Mouse (Mus musculus): ENCODE data around the gene Stard10. TPM values are rescaled to one million over a fixed set of nuclear protein-coding genes. Genes with fewer than 3 reads are reported as not detected.

Stard10 gene
- 43.0 and 46.5 TPM in 2 replicates for polyA plus RNA-seq (2015; fragmentation: Nextera tagmentation; extraction: Ambion mirVana)

- 67% methylated on average over 3 of the region's 3 CpGs for WGBS
- H3K36me3 ChIP-seq (ENCODE audit: control insufficient read depth, insufficient read depth, low read length): no peaks in the 10 kb centered on the region
- H3K4me1 ChIP-seq (replicated peaks; ENCODE audit: control insufficient read depth, insufficient read depth, low read length): peaks cover 9% of the 10 kb centered on the region
- no peak within 1 kb of the TSS for H3K9ac ChIP-seq (ENCODE audit: low read length)
- ATAC-seq (ENCODE audit: low read depth): no peak
- no peaks in the 10 kb centered on the region; the same call in 1 of the 2 replicates for H3K27me3 ChIP-seq (ENCODE audit: control insufficient read depth, insufficient read depth, low read depth, low read length)
- H3K4me2 ChIP-seq (ENCODE audit: low read depth, low read length): no peak within 1 kb of the TSS
- no peaks in the 10 kb centered on the region for H3K9me3 ChIP-seq (ENCODE audit: control insufficient read depth, low read length)
- no peak within 1 kb of the TSS for H3K4me3 ChIP-seq (ENCODE audit: low read length)
- H3K27ac ChIP-seq (ENCODE audit: low read length): no peak within 1 kb of the TSS; the same call in 1 of the 2 replicates
These were observed at the start of gene Stard10 for GRCm38 (mm10) chr7:101317014-101317413. Stard10 (plus strand) TSS chr7:101317086.

- H3K4me2 ChIP-seq (ENCODE audit: low read depth, low read length): no peak overlapping the region
- no peak overlapping the region for H3K4me3 ChIP-seq (ENCODE audit: low read length)
- 41% methylated on average over 3 of the region's 3 CpGs for WGBS
- peaks cover 6% of the 10 kb centered on the region for H3K4me1 ChIP-seq (replicated peaks; ENCODE audit: control insufficient read depth, insufficient read depth, low read length)
- H3K9me3 ChIP-seq (ENCODE audit: control insufficient read depth, low read length): no peaks in the 10 kb centered on the region
- no peak overlapping the region for H3K9ac ChIP-seq (ENCODE audit: low read length)
- H3K27ac ChIP-seq (ENCODE audit: low read length): peak overlapping the region; percentile 85
- H3K36me3 ChIP-seq (ENCODE audit: control insufficient read depth, insufficient read depth, low read length): no peaks in the 10 kb centered on the region; the same call in 1 of the 2 replicates
- peak; percentile 51 for ATAC-seq (ENCODE audit: low read depth)
- no peaks in the 10 kb centered on the region for H3K27me3 ChIP-seq (ENCODE audit: control insufficient read depth, insufficient read depth, low read depth, low read length)
These were observed 49.2 kb upstream of the Stard10 start for GRCm38 (mm10) chr7:101267457-101268259.

- WGBS: 63% methylated on average over 1 of the region's 1 CpGs
- Histone ChIP-seq H3K4me1 (replicated peaks; ENCODE audit: control insufficient read depth, insufficient read depth, low read length) (peaks cover 6% of the 10 kb centered on the region), H3K9ac (ENCODE audit: low read length) (no peak overlapping the region), H3K9me3 (ENCODE audit: control insufficient read depth, low read length) (no peaks in the 10 kb centered on the region), H3K27ac (ENCODE audit: low read length) (no peak overlapping the region), H3K27me3 (ENCODE audit: control insufficient read depth, insufficient read depth, low read depth, low read length) (no peaks in the 10 kb centered on the region), H3K36me3 (ENCODE audit: control insufficient read depth, insufficient read depth, low read length) (peaks cover 5% of the 10 kb centered on the region; the same call in 1 of the 2 replicates), H3K4me2 (ENCODE audit: low read depth, low read length) (no peak overlapping the region), H3K4me3 (ENCODE audit: low read length) (no peak overlapping the region)
- no peak for ATAC-seq (ENCODE audit: low read depth)
These were observed 45.3 kb upstream of the Stard10 start for GRCm38 (mm10) chr7:101271602-101272001.

DNA sequence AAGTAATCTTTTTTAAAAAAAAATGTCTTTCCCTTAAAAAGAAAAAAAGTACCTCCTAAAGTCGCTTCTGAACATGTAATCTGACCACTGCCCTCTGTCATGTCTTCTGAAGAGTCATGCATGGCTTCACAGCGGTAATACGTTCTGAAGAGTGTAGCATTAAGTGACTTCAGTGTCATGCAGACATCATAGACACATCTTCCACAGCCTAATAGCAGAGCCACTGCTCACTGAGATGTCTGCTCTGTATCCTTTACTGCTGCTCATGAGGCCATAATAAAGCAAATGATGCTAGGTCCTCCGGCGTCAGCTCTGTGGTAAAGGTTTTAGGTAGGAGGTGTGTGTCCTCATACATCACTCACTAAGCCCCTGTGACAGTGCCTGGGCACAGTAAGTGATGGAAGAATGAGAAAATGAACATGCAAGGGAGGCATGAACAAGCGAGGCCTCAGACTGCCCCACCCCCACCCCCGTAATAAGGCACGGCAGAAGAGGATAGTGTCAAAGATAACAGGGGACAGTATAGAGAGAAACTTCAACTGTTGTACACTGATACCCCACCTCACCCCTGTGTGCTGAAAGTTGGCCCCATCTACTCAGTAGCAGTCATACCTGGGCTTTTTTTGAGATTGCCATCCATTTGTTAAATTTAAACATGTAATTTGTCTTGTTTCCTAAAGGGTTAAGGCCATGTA lies 44.3 kb upstream of the Stard10 start:
- H3K27ac ChIP-seq (ENCODE audit: low read length): no peak overlapping the region
- H3K4me3 ChIP-seq (ENCODE audit: low read length): no peak overlapping the region
- no peaks in the 10 kb centered on the region for H3K27me3 ChIP-seq (ENCODE audit: control insufficient read depth, insufficient read depth, low read depth, low read length)
- ATAC-seq (ENCODE audit: low read depth): no peak
- peaks cover 10% of the 10 kb centered on the region; the same call in 1 of the 2 replicates for H3K36me3 ChIP-seq (ENCODE audit: control insufficient read depth, insufficient read depth, low read length)
- 75% methylated on average over 8 of the region's 8 CpGs for WGBS
- H3K4me1 ChIP-seq (replicated peaks; ENCODE audit: control insufficient read depth, insufficient read depth, low read length): no peaks in the 10 kb centered on the region; the same call in 1 of the 2 replicates
- no peak overlapping the region for H3K9ac ChIP-seq (ENCODE audit: low read length)
- no peak overlapping the region for H3K4me2 ChIP-seq (ENCODE audit: low read depth, low read length)
- no peaks in the 10 kb centered on the region for H3K9me3 ChIP-seq (ENCODE audit: control insufficient read depth, low read length)

DNA sequence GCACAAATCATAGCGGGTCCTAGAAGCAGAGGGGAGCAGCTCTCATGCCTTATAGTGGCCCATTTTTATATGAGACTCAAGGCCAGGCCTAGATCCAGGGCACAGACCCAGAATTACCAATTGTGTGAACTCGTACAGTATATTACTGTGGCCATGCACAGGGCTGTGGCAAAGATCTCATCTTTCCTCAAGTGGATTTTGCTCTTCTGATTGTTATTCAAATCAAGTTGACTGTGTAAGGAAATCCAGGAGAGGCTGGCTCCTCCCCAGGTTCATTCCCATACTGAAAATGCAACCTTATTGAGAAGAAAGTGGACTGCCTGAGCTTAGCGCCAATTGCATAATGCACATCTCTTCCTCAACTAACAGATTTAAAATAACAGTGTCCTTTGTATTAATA lies 34.2 kb upstream of the Stard10 start:
- Histone ChIP-seq H3K4me3 (ENCODE audit: low read length) (no peak overlapping the region), H3K4me2 (ENCODE audit: low read depth, low read length) (no peak overlapping the region), H3K9ac (ENCODE audit: low read length) (no peak overlapping the region), H3K36me3 (ENCODE audit: control insufficient read depth, insufficient read depth, low read length) (peaks cover 16% of the 10 kb centered on the region), H3K4me1 (replicated peaks; ENCODE audit: control insufficient read depth, insufficient read depth, low read length) (no peaks in the 10 kb centered on the region), H3K27me3 (ENCODE audit: control insufficient read depth, insufficient read depth, low read depth, low read length) (no peaks in the 10 kb centered on the region), H3K27ac (ENCODE audit: low read length) (no peak overlapping the region), H3K9me3 (ENCODE audit: control insufficient read depth, low read length) (no peaks in the 10 kb centered on the region)
- WGBS: 92% methylated on average over 3 of the region's 3 CpGs
- ATAC-seq (ENCODE audit: low read depth): no peak

DNA sequence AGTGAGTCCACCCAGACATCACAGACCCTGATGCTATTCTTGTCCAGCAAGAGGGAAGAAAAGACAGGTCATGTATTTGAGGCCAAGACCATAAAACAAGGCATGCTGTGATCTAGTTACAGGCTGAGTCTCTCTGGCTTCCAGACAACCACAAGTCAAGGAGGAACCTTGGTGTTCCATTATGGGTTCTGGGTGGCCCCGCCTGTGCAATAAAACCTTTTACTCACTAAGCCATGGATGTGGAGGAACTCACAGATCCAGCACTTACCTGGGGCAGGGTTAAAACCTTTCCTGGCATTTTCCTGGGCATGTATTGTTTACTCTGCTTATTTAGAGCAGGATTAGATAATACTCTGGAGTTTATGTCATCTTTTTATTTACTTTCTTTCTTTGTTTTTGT lies 32.4 kb upstream of the Stard10 start:
- Histone ChIP-seq H3K27ac (ENCODE audit: low read length) (no peak overlapping the region), H3K27me3 (ENCODE audit: control insufficient read depth, insufficient read depth, low read depth, low read length) (no peaks in the 10 kb centered on the region), H3K4me2 (ENCODE audit: low read depth, low read length) (no peak overlapping the region), H3K4me1 (replicated peaks; ENCODE audit: control insufficient read depth, insufficient read depth, low read length) (no peaks in the 10 kb centered on the region), H3K36me3 (ENCODE audit: control insufficient read depth, insufficient read depth, low read length) (peaks cover 10% of the 10 kb centered on the region), H3K4me3 (ENCODE audit: low read length) (no peak overlapping the region), H3K9me3 (ENCODE audit: control insufficient read depth, low read length) (no peaks in the 10 kb centered on the region), H3K9ac (ENCODE audit: low read length) (no peak overlapping the region)
- 84% methylated on average over 1 of the region's 1 CpGs for WGBS
- no peak for ATAC-seq (ENCODE audit: low read depth)

DNA sequence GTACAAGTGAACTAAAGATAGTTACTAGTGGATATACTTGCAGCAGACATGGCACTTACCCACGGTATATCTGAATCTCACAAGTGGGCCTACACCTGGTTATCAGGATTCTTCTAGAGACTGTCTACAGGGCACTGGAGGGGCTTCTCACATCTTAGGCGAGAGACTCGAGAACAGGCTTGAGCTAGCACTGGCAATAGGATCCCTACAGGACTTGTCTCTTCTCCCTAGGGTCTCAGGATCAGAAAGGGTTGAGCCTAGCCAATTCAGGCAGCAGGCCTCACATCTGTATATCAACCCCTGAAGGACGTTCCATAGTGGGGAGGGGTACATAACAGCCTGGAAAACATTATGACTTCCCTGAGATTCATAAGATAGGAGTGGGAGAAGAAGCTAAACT lies 30.0 kb upstream of the Stard10 start:
- Histone ChIP-seq H3K9me3 (ENCODE audit: control insufficient read depth, low read length) (no peaks in the 10 kb centered on the region), H3K27ac (ENCODE audit: low read length) (no peak overlapping the region), H3K4me1 (replicated peaks; ENCODE audit: control insufficient read depth, insufficient read depth, low read length) (no peaks in the 10 kb centered on the region), H3K9ac (ENCODE audit: low read length) (no peak overlapping the region), H3K4me2 (ENCODE audit: low read depth, low read length) (no peak overlapping the region), H3K27me3 (ENCODE audit: control insufficient read depth, insufficient read depth, low read depth, low read length) (no peaks in the 10 kb centered on the region), H3K4me3 (ENCODE audit: low read length) (no peak overlapping the region), H3K36me3 (ENCODE audit: control insufficient read depth, insufficient read depth, low read length) (peaks cover 14% of the 10 kb centered on the region)
- 87% methylated on average over 4 of the region's 4 CpGs for WGBS
- no peak for ATAC-seq (ENCODE audit: low read depth)

GRCm38 (mm10) chr7:101287820-101288219 lies 29.1 kb upstream of the Stard10 start:
- Histone ChIP-seq H3K9me3 (ENCODE audit: control insufficient read depth, low read length) (no peaks in the 10 kb centered on the region), H3K27ac (ENCODE audit: low read length) (no peak overlapping the region), H3K36me3 (ENCODE audit: control insufficient read depth, insufficient read depth, low read length) (peaks cover 8% of the 10 kb centered on the region; the same call in 1 of the 2 replicates), H3K4me3 (ENCODE audit: low read length) (no peak overlapping the region), H3K4me2 (ENCODE audit: low read depth, low read length) (no peak overlapping the region), H3K27me3 (ENCODE audit: control insufficient read depth, insufficient read depth, low read depth, low read length) (no peaks in the 10 kb centered on the region), H3K9ac (ENCODE audit: low read length) (no peak overlapping the region), H3K4me1 (replicated peaks; ENCODE audit: control insufficient read depth, insufficient read depth, low read length) (no peaks in the 10 kb centered on the region)
- 77% methylated on average over 2 of the region's 2 CpGs for WGBS
- no peak for ATAC-seq (ENCODE audit: low read depth)

DNA sequence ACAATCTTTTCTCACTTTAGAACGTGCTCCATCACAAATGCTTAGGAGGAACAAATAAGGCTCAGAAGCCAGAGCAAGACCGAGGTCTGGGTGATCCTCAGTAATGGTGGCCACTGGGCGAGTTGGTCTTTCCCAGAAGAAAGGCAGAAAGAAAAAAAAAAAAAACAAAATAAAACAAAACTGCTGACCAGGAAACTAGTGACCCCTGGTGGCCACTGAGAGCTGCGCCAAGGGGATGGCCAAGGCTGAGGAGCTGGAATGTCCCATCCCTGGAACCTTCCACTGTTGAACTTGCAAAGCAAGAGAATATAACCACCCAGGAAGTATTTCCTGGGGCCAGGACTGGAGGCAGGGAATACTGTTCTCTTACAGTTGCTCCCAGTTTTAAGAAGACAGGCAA lies 28.4 kb upstream of the Stard10 start:
- no peak overlapping the region for H3K27ac ChIP-seq (ENCODE audit: low read length)

More for the DNA sequence above, 28.4 kb upstream of the Stard10 start:
- 28% methylated on average over 4 of the region's 4 CpGs for WGBS
- ATAC-seq (ENCODE audit: low read depth): no peak
- H3K36me3 ChIP-seq (ENCODE audit: control insufficient read depth, insufficient read depth, low read length): peaks cover 8% of the 10 kb centered on the region; the same call in 1 of the 2 replicates
- H3K9ac ChIP-seq (ENCODE audit: low read length): no peak overlapping the region
- no peaks in the 10 kb centered on the region for H3K9me3 ChIP-seq (ENCODE audit: control insufficient read depth, low read length)
- no peaks in the 10 kb centered on the region for H3K4me1 ChIP-seq (replicated peaks; ENCODE audit: control insufficient read depth, insufficient read depth, low read length)
- no peak overlapping the region for H3K4me2 ChIP-seq (ENCODE audit: low read depth, low read length)
- H3K4me3 ChIP-seq (ENCODE audit: low read length): no peak overlapping the region
- H3K27me3 ChIP-seq (ENCODE audit: control insufficient read depth, insufficient read depth, low read depth, low read length): no peaks in the 10 kb centered on the region
